Comparison of ENCODE assay signal across 7 mouse cellular contexts in genomic region chrX:47292548-47293147, GRCm38 (mm10).
DNase-seq lines count a peak whose midpoint lies in the region; ATAC-seq and TF ChIP-seq lines count a peak whose summit lies in the region.

No protein-coding gene starts in this region.

- no peaks in the 10 kb centered on the region for H3K4me1 ChIP-seq in kidney, postnatal 0 days (replicated peaks; ENCODE audit: insufficient read depth, low read length)
- H3K4me1 ChIP-seq in kidney, embryonic 14.5 days (ENCODE audit: control insufficient read depth, insufficient read depth, low read length): no peaks in the 10 kb centered on the region
- no peaks in the 10 kb centered on the region for H3K4me1 ChIP-seq in embryonic facial prominence, embryonic 10.5 days
- H3K4me1 ChIP-seq in midbrain, embryonic 16.5 days (ENCODE audit: control insufficient read depth, insufficient read depth, low read length): no peaks in the 10 kb centered on the region

- peak; percentile 71 for TF ChIP-seq CTCF in kidney, postnatal 0 days (IDR thresholded peaks at IDR 0.05; ENCODE audit: low read depth)

- H3K4me3 ChIP-seq in kidney, postnatal 0 days (replicated peaks; ENCODE audit: low read depth, low read length): no peak overlapping the region
- no peak overlapping the region for H3K4me3 ChIP-seq in kidney, embryonic 14.5 days (ENCODE audit: low read length)
- H3K4me3 ChIP-seq in embryonic facial prominence, embryonic 10.5 days: no peak overlapping the region
- H3K4me3 ChIP-seq in midbrain, embryonic 16.5 days (ENCODE audit: low read depth, low read length): no peak overlapping the region

- H3K4me2 ChIP-seq in kidney, postnatal 0 days (ENCODE audit: low read length): no peak overlapping the region
- no peak overlapping the region for H3K4me2 ChIP-seq in kidney, embryonic 14.5 days (replicated peaks; ENCODE audit: low read depth, low read length)
- H3K4me2 ChIP-seq in midbrain, embryonic 16.5 days (ENCODE audit: low read length): no peak overlapping the region

- ATAC-seq in kidney, postnatal 0 days (replicated peaks; ENCODE audit: low FRiP score, low read depth): no peak
- no peak for ATAC-seq in kidney, embryonic 14.5 days (ENCODE audit: low FRiP score, low TSS enrichment)
- peak; percentile 72 for ATAC-seq in midbrain, embryonic 16.5 days
- no peak for ATAC-seq in megakaryocyte, adult 5-6 weeks (ENCODE audit: poor library complexity, severe bottlenecking)

- no peaks in the 10 kb centered on the region for H3K27me3 ChIP-seq in kidney, postnatal 0 days (ENCODE audit: insufficient read depth, low read length)
- H3K27me3 ChIP-seq in kidney, embryonic 14.5 days (ENCODE audit: control insufficient read depth, insufficient read depth, low read length): no peaks in the 10 kb centered on the region
- H3K27me3 ChIP-seq in embryonic facial prominence, embryonic 10.5 days (replicated peaks; ENCODE audit: low read depth, poor library complexity, severe bottlenecking): no peaks in the 10 kb centered on the region
- no peaks in the 10 kb centered on the region for H3K27me3 ChIP-seq in midbrain, embryonic 16.5 days (ENCODE audit: control insufficient read depth, insufficient read depth, low read depth, low read length)

- H3K9me3 ChIP-seq in kidney, postnatal 0 days (replicated peaks; ENCODE audit: low read length): no peaks in the 10 kb centered on the region
- H3K9me3 ChIP-seq in kidney, embryonic 14.5 days (ENCODE audit: control insufficient read depth, low read length): no peaks in the 10 kb centered on the region
- no peaks in the 10 kb centered on the region for H3K9me3 ChIP-seq in embryonic facial prominence, embryonic 10.5 days
- H3K9me3 ChIP-seq in midbrain, embryonic 16.5 days (replicated peaks; ENCODE audit: control insufficient read depth, low read length, poor library complexity, severe bottlenecking): no peaks in the 10 kb centered on the region

- no peak overlapping the region for H3K27ac ChIP-seq in kidney, postnatal 0 days
- H3K27ac ChIP-seq in kidney, embryonic 14.5 days (ENCODE audit: low read depth, low read length): no peak overlapping the region
- no peak overlapping the region for H3K27ac ChIP-seq in embryonic facial prominence, embryonic 10.5 days (replicated peaks)
- no peak overlapping the region for H3K27ac ChIP-seq in midbrain, embryonic 16.5 days (ENCODE audit: low read length)

- H3K36me3 ChIP-seq in kidney, postnatal 0 days (ENCODE audit: insufficient read depth, low read length): no peaks in the 10 kb centered on the region
- H3K36me3 ChIP-seq in kidney, embryonic 14.5 days (ENCODE audit: control insufficient read depth, insufficient read depth, low read length): no peaks in the 10 kb centered on the region
- H3K36me3 ChIP-seq in embryonic facial prominence, embryonic 10.5 days (replicated peaks): no peaks in the 10 kb centered on the region
- no peaks in the 10 kb centered on the region for H3K36me3 ChIP-seq in midbrain, embryonic 16.5 days (ENCODE audit: control insufficient read depth, insufficient read depth, low read length)

- no peak overlapping the region for H3K9ac ChIP-seq in kidney, postnatal 0 days (ENCODE audit: low read depth, low read length)
- H3K9ac ChIP-seq in kidney, embryonic 14.5 days (ENCODE audit: low read depth, low read length): no peak overlapping the region
- H3K9ac ChIP-seq in midbrain, embryonic 16.5 days (ENCODE audit: low read depth, low read length): no peak overlapping the region

- DNase-seq in kidney, postnatal 0 days (ENCODE audit: low spot score): peak; percentile 18
- DNase-seq in R1 (ENCODE audit: low read depth, low spot score): peak; percentile 16
- peak; percentile 21 for DNase-seq in embryonic facial prominence, embryonic 10.5 days (ENCODE audit: low spot score)
- DNase-seq in layer of hippocampus, postnatal 10 days (ENCODE audit: low spot score in 2 of 2): peak; percentile 44 to 52
